In the genomic region with DNA sequence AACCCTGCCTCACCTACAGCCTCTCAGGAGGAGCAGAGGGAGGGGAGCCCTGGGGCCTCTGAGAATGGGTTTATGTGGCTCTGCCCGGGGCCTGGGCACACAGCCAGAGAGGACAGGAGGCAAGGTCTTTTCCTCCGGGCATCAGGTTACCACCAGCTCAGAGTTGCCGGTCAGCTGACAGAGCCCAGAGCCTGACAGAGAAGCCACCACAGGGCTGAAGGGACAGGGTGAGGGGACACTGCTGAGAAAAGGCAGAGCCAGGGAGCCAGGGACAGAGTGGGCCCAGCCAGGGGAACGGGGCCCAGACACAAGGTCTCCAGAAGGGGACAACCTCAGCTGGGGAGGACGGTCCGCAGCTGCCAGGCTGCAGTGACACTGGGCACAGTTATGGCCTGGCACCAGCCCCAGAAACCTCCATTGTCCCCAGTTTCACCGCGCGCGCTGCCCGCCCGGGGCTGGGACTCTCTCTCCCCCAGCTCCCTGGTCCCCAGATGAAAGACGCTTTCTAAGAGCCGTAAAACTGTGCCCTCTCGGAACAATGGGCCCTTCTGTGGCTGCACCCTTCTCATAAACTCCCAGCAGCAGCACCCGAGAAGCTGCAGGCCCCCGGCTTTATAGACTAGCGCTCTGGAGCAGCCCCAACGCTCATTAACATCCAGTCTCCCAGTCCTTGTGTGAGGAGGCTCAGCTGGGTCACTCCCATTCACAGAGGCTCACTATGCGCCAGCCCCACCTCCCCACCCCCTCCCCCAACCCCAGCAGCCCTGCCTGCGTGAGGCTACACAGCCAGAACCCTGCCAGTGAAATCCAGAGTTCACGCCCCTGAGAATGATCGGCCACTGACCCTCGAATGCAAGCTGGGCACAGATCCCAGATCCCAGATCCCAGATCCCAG, we compare ENCODE assay signal across 8 mouse cellular contexts. TPM values are rescaled to one million over a fixed set of nuclear protein-coding genes. Genes with fewer than 3 reads are reported as not detected.
DNase-seq lines count a peak whose midpoint lies in the region; ATAC-seq lines count a peak whose summit lies in the region.

No protein-coding gene starts in this region.

- H3K36me3 ChIP-seq in embryonic facial prominence, embryonic 13.5 days = no peaks in the 10 kb centered on the region
- H3K36me3 ChIP-seq in midbrain, embryonic 16.5 days (ENCODE audit: control insufficient read depth, insufficient read depth, low read length) = no peaks in the 10 kb centered on the region

- WGBS in embryonic facial prominence, embryonic 13.5 days = 9% methylated on average over 24 of the region's 24 CpGs
- 8% methylated on average over 24 of the region's 24 CpGs for WGBS in midbrain, embryonic 16.5 days

- no peaks in the 10 kb centered on the region for H3K9me3 ChIP-seq in embryonic facial prominence, embryonic 13.5 days
- H3K9me3 ChIP-seq in midbrain, embryonic 16.5 days (replicated peaks; ENCODE audit: control insufficient read depth, low read length, poor library complexity, severe bottlenecking) = no peaks in the 10 kb centered on the region

- peak overlapping the region; percentile 44 for H3K4me2 ChIP-seq in embryonic facial prominence, embryonic 13.5 days
- H3K4me2 ChIP-seq in midbrain, embryonic 16.5 days (ENCODE audit: low read length) = no peak overlapping the region

- peak overlapping the region; percentile 63; the same call in 1 of the 2 replicates for H3K9ac ChIP-seq in embryonic facial prominence, embryonic 13.5 days
- peak overlapping the region; percentile 39; the same call in 1 of the 2 replicates for H3K9ac ChIP-seq in midbrain, embryonic 16.5 days (ENCODE audit: low read depth, low read length)

- H3K27ac ChIP-seq in embryonic facial prominence, embryonic 13.5 days = peak overlapping the region; percentile 85
- peak overlapping the region; percentile 71 for H3K27ac ChIP-seq in midbrain, embryonic 16.5 days (ENCODE audit: low read length)

- intact Hi-C loops in left cerebral cortex, postnatal 4 days (cut with DNase I) = no loop called here

- peak; percentile 33; the same call in 1 of the 2 replicates for ATAC-seq in embryonic facial prominence, embryonic 13.5 days (ENCODE audit: insufficient number of reproducible peaks, insufficient read depth, low FRiP score, low TSS enrichment, low read depth)
- ATAC-seq in midbrain, embryonic 16.5 days = peak; percentile 92
- no peak for ATAC-seq in megakaryocyte progenitor cell, adult 5-6 weeks (replicated peaks; ENCODE audit: poor library complexity)

- H3K4me3 ChIP-seq in embryonic facial prominence, embryonic 13.5 days = peak overlapping the region; percentile 12; the same call in 1 of the 2 replicates
- H3K4me3 ChIP-seq in midbrain, embryonic 16.5 days (ENCODE audit: low read depth, low read length) = no peak overlapping the region

- peaks cover 50% of the 10 kb centered on the region for H3K4me1 ChIP-seq in embryonic facial prominence, embryonic 13.5 days
- H3K4me1 ChIP-seq in midbrain, embryonic 16.5 days (ENCODE audit: control insufficient read depth, insufficient read depth, low read length) = peaks cover 11% of the 10 kb centered on the region; the same call in 1 of the 2 replicates

- peak; percentile 54 to 71 for DNase-seq in adrenal gland, postnatal 4 days (ENCODE audit: low spot score in 2 of 2)
- DNase-seq in heart, adult 8-10 months (ENCODE audit: low spot score) = peak; percentile 62
- peak; percentile 78 to 84 for DNase-seq in kidney, adult 8-10 months
- peak; percentile 92 for DNase-seq in left cerebral cortex, postnatal 4 days
- peak; percentile 67 for DNase-seq in urinary bladder, postnatal 25 days (ENCODE audit: low spot score)

- no peaks in the 10 kb centered on the region for H3K27me3 ChIP-seq in embryonic facial prominence, embryonic 13.5 days
- H3K27me3 ChIP-seq in midbrain, embryonic 16.5 days (ENCODE audit: control insufficient read depth, insufficient read depth, low read depth, low read length) = no peaks in the 10 kb centered on the region

RNA-seq across cellular contexts. Expression of gene Arhgef10l, which starts 7.9 kb away (rescaled TPM):
- 10 to 100 TPM; 30.2 to 37.8 TPM for total RNA-seq in adrenal gland, postnatal 4 days (2021)
- polyA plus RNA-seq in embryonic facial prominence, embryonic 13.5 days (2015; fragmentation: Nextera tagmentation; extraction: Ambion mirVana) = 11.5 and 11.6 TPM in 2 replicates
- 10 to 100 TPM; 59.6 to 80.5 (median 71.9) TPM for total RNA-seq in heart, adult 8-10 months (2022)
- total RNA-seq in left cerebral cortex, postnatal 4 days (2021) = 10 to 100 TPM; 50.6 to 52.0 TPM
- 24.5 and 27.8 TPM in 2 replicates for polyA plus RNA-seq in midbrain, embryonic 16.5 days (2015; fragmentation: Nextera tagmentation; extraction: Ambion mirVana)
- 1.1 and 3.8 TPM in 2 replicates for total RNA-seq in megakaryocyte progenitor cell, adult 5-6 weeks (2015)
- total RNA-seq in megakaryocyte progenitor cell, adult 5-6 weeks (2017) = 2.6 and 8.5 TPM in 2 replicates

RNA-seq across cellular contexts. Expression of gene Rcc2, which starts 42.4 kb away (rescaled TPM):
- 100 to 1,000 TPM in 1 of 2 experiments, 10 to 100 TPM in 1; 98.2 to 106 TPM for total RNA-seq in adrenal gland, postnatal 4 days (2021)
- 43.5 and 44.2 TPM in 2 replicates for polyA plus RNA-seq in embryonic facial prominence, embryonic 13.5 days (2015; fragmentation: Nextera tagmentation; extraction: Ambion mirVana)
- total RNA-seq in heart, adult 8-10 months (2022) = 10 to 100 TPM; 11.4 to 12.5 (median 11.9) TPM
- 10 to 100 TPM; 59.4 to 63.3 TPM for total RNA-seq in left cerebral cortex, postnatal 4 days (2021)
- 9.7 and 11.5 TPM in 2 replicates for polyA plus RNA-seq in midbrain, embryonic 16.5 days (2015; fragmentation: Nextera tagmentation; extraction: Ambion mirVana)
- 76.5 and 77.3 TPM in 2 replicates for total RNA-seq in megakaryocyte progenitor cell, adult 5-6 weeks (2015)
- 152 and 159 TPM in 2 replicates for total RNA-seq in megakaryocyte progenitor cell, adult 5-6 weeks (2017)

Comparison
In these comparisons a context has a peak if more than half of its experiments do, and no peak if none do; other contexts are left out.
1. RNA of gene Rcc2, which starts 42.4 kb away (total RNA-seq): 76.5 to 159 TPM in megakaryocyte progenitor cell, adult 5-6 weeks, 98.2 to 106 TPM in adrenal gland, postnatal 4 days and 59.4 to 63.3 TPM in left cerebral cortex, postnatal 4 days; 11.4 to 12.5 TPM in heart, adult 8-10 months; every median in the first group is over 4 times any median in the second.
2. Peak in every context shown above with its lines, with median percentiles within 50 percentile points of each other: DNase-seq.